Mouse (Mus musculus) liver, embryonic 13.5 days (tissue): ENCODE measurements around the gene Spata13. TPM values are rescaled to one million over a fixed set of nuclear protein-coding genes. Genes with fewer than 3 reads are reported as not detected.

Experiments used
- ATAC-seq: fragments of 200-750 bp; cut with Nextera tagmentation; 2 replicates; pipeline ENCODE4 v1.8.0; 2017; ENCODE audit warnings: low read depth, mild to moderate bottlenecking, moderate number of reproducible peaks, moderate library complexity
- DNase-seq: peaks from one replicate; pipeline ENCODE4 v3.0.0; 2022
- H3K27ac ChIP-seq: fragments of 300-500 bp; sonication (generic); 2 replicates; pipeline ENCODE4 v1.5.1; 2015; ENCODE audit warnings: moderate library complexity, mild to moderate bottlenecking, inconsistent platforms
- H3K27me3 ChIP-seq: fragments of 300-500 bp; sonication (generic); 2 replicates; pipeline ENCODE4 v1.6.1; 2015; ENCODE audit warnings: mild to moderate bottlenecking, inconsistent platforms
- H3K36me3 ChIP-seq: fragments of 300-500 bp; sonication (generic); 2 replicates; pipeline ENCODE4 v1.6.1; 2015; ENCODE audit warnings: mild to moderate bottlenecking, inconsistent platforms
- H3K4me1 ChIP-seq: fragments of 300-500 bp; sonication (generic); replicated peaks from 2 replicates; pipeline ENCODE4 v1.6.1; 2015; ENCODE audit warnings: inconsistent platforms
- H3K4me2 ChIP-seq: fragments of 300-500 bp; sonication (generic); 2 replicates; pipeline ENCODE4 v1.6.1; 2015; ENCODE audit warnings: inconsistent platforms, mild to moderate bottlenecking, moderate library complexity
- H3K4me3 ChIP-seq: fragments of 300-500 bp; sonication (generic); replicated peaks from 2 replicates; pipeline ENCODE4 v1.5.1; 2015; ENCODE audit warnings: mild to moderate bottlenecking, inconsistent platforms
- H3K9ac ChIP-seq: fragments of 300-500 bp; sonication (generic); 2 replicates; pipeline ENCODE4 v1.6.1; 2015; ENCODE audit warnings: mild to moderate bottlenecking, inconsistent platforms
- H3K9me3 ChIP-seq: fragments of 300-500 bp; sonication (generic); replicated peaks from 2 replicates; pipeline ENCODE4 v1.6.1; 2016; ENCODE audit warnings: inconsistent platforms
- WGBS: fragments of 180-500 bp; shearing (Covaris S2); methylation state at CpG from one replicate; pipeline ENCODE4 v1.1.7; 2015; ENCODE audit not compliant: insufficient replicate concordance; 5-methylcytosine and 5-hydroxymethylcytosine counted together
- polyA plus RNA-seq: library from polyadenylated mRNA; unstranded; fragments of >200 nt; fragmentation: Nextera tagmentation; extraction: Ambion mirVana; gene quantifications from 2 replicates; pipeline ENCODE4 v1.2.1, GENCODE M21; 2015

Spata13 gene
- polyA plus RNA-seq, 1 experiment from 2014 or later: 17.2 TPM

DNA sequence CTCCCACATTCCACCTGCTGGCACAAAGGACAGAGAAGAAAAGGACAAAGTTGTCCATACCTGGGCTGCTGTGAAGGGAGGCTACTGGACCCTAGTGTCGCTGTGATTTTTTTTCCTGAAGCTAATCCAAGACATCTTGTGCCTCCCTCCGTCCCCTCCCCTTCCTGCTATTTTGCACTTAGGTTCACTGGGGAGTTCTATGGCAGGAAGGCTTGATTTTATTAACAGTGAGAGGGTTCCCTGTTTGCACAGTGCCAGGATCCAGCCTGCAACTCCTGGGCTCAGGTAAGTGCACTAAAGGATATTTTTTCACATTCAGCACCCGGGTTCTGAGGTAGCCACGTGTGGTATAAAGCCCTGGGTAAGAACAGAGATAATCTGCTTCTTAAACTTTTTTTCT lies 134.1 kb downstream of the Spata13 start, which contains the start of gene C1qtnf9:
Gene C1qtnf9 (plus strand): TSS at position 251 of the 400 bp plus-strand sequence.
- no peak for DNase-seq
- H3K36me3 ChIP-seq: no peaks in the 10 kb centered on the region
- H3K9me3 ChIP-seq: no peaks in the 10 kb centered on the region
- H3K27ac ChIP-seq: no peak within 1 kb of the TSS
- H3K4me3 ChIP-seq: no peak within 1 kb of the TSS
- H3K4me2 ChIP-seq: no peak within 1 kb of the TSS
- ATAC-seq: no peak
- WGBS: 45% methylated on average over 4 of the region's 4 CpGs
- H3K4me1 ChIP-seq: peaks cover 5% of the 10 kb centered on the region; the same call in 1 of the 2 replicates
- no peaks in the 10 kb centered on the region for H3K27me3 ChIP-seq
- no peak within 1 kb of the TSS for H3K9ac ChIP-seq

DNA sequence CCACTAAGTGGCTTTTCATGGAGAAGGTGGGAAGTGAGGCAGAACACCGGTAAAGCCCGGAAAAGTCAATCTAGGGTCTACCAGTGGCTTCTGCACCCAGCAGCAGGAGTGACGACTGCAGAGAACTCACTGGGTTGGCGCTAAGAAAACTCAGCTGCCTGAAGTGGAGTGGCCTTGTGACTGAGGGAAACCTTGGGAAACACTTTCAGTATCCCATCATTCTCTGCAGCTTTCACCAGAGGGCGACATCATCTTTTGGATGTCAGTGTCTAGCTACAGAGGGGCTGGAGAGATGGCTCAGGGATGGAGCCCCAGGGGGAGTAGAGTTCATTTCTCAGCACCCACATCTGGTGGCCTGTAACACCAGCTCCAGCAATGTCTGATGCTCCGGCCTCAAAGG lies 135.5 kb downstream of the Spata13 start:
- DNase-seq (no peak), ATAC-seq (no peak)
- Histone ChIP-seq H3K27ac (no peak overlapping the region), H3K9ac (no peak overlapping the region), H3K27me3 (no peaks in the 10 kb centered on the region), H3K4me2 (no peak overlapping the region), H3K4me1 (peaks cover 5% of the 10 kb centered on the region; the same call in 1 of the 2 replicates), H3K36me3 (no peaks in the 10 kb centered on the region), H3K4me3 (no peak overlapping the region), H3K9me3 (no peaks in the 10 kb centered on the region)
- WGBS: 53% methylated on average over 6 of the region's 6 CpGs

DNA sequence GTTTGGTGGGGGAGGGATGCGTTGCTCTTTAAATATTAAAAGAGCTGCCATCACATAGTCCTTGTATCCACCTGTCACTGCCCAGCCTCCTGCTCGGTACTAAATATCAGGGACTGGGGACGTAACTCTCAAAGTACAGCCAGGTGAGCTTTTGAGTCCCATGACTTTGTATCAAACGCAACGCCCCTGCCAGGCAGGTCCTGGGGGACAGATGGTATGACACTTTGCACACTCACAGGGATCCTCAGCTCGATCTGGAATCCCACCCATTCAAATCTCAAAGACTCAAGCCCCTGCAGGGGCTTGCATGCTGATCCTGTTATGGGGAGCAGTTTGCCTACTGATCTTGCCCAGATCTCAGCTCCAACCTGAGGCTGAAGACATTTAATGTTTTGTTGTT lies 136.8 kb downstream of the Spata13 start:
- Histone ChIP-seq H3K27me3 (no peaks in the 10 kb centered on the region), H3K4me1 (no peaks in the 10 kb centered on the region; the same call in 1 of the 2 replicates), H3K4me2 (no peak overlapping the region), H3K9me3 (no peaks in the 10 kb centered on the region), H3K4me3 (no peak overlapping the region), H3K36me3 (no peaks in the 10 kb centered on the region), H3K27ac (no peak overlapping the region), H3K9ac (no peak overlapping the region)
- no peak for ATAC-seq
- 68% methylated on average over 6 of the region's 6 CpGs for WGBS
- DNase-seq: no peak

DNA sequence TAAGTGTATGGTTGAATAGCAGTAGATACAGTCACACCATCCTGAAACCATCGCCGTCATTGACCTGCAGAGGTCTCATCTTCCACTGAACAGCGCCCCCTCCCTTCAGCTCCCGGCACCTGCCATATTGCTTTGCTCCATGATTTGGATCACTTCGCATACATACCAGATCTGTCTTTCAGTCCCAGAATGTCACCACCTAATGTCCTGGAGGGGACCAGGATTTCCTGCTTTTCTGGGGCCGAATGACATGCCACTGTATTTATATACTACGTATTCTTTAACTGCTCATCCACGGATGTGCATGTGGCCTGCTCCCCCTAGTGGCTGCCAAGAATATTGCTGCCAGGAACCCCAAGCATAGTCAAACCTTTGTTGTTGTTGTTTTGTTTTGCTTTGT lies 137.3 kb downstream of the Spata13 start:
- DNase-seq (peak; percentile 50), ATAC-seq (no peak)
- Histone ChIP-seq H3K9ac (peak overlapping the region; percentile 26; the same call in 1 of the 2 replicates), H3K27me3 (no peaks in the 10 kb centered on the region), H3K36me3 (no peaks in the 10 kb centered on the region), H3K27ac (no peak overlapping the region), H3K4me2 (peak overlapping the region; percentile 58), H3K4me3 (peak overlapping the region; percentile 42), H3K4me1 (no peaks in the 10 kb centered on the region; the same call in 1 of the 2 replicates), H3K9me3 (no peaks in the 10 kb centered on the region)
- WGBS: 1% methylated on average over 8 of the region's 8 CpGs

DNA sequence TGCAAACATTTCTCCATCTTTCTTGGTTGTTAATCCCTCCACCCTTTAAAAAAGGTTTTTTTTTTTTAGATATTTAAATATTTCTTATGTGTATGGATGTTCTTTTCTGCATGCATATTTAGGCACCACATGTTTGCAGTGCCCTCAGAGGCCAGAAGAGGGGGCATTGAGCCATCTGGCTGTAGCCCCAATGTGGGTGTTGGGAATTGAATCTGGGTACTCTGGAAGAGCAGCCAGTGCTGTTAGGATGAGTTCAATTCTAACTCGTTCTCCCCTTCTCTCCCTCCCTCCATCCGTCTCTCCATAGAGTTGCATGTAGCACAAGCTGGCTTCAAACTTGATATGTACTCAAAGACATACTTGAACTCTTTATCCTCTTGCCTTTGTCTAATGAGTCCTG lies 139.7 kb downstream of the Spata13 start:
- H3K9ac ChIP-seq: no peak overlapping the region
- no peaks in the 10 kb centered on the region for H3K9me3 ChIP-seq
- no peak for DNase-seq
- peaks cover 8% of the 10 kb centered on the region for H3K4me1 ChIP-seq
- 67% methylated on average over 2 of the region's 2 CpGs for WGBS
- H3K27ac ChIP-seq: no peak overlapping the region
- no peak overlapping the region for H3K4me2 ChIP-seq
- no peak for ATAC-seq
- no peaks in the 10 kb centered on the region for H3K36me3 ChIP-seq
- H3K27me3 ChIP-seq: no peaks in the 10 kb centered on the region
- H3K4me3 ChIP-seq: no peak overlapping the region

DNA sequence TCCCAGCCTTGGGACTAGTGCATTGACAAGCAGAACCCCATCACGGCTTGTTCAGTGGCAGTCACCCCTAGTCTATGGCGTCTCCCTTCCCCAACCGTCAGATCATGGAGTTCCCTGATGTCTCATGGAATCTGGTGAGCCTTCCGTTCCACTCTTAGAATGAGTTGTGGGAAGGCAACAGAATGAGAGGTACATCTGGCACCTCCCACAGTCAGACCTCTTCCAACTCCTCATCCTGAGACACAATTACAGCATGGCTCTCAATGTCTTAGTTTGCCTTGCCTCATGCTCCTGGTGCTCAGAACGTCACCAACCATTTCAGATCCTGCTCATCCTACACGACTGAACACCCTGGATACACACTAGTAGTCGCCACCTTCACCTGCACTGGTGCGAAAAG lies 142.7 kb downstream of the Spata13 start:
- no peak overlapping the region for H3K9ac ChIP-seq
- DNase-seq (no peak), ATAC-seq (no peak)
- no peak overlapping the region for H3K4me3 ChIP-seq
- H3K27me3 ChIP-seq: no peaks in the 10 kb centered on the region
- no peak overlapping the region for H3K27ac ChIP-seq
- WGBS: 76% methylated on average over 8 of the region's 8 CpGs
- H3K4me2 ChIP-seq: no peak overlapping the region
- H3K4me1 ChIP-seq: peaks cover 8% of the 10 kb centered on the region
- H3K36me3 ChIP-seq: no peaks in the 10 kb centered on the region
- H3K9me3 ChIP-seq: no peaks in the 10 kb centered on the region

DNA sequence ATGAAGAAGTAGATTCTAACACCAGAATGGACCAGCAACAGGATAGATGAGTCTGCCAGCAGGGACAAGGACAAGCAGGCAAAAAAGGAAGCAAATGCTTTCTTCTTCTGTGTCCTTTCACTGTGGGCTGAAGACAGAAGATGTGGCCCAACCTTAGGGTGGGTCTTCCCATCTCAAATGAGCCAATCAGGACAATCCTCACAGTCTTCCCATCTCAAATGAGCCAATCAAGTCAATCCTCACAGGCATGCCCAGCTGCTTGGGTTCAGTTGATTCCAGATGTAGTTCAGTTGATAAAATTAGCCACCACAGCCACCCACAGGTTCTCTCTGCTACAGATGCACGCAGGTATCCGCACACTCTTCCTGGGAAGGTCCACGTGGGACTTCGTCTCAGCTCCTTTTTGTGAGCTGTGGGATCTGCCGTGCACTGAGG lies 143.7 kb downstream of the Spata13 start:
- H3K4me2 ChIP-seq: no peak overlapping the region
- WGBS: 70% methylated on average over 5 of the region's 5 CpGs
- ATAC-seq: peak; percentile 71
- no peaks in the 10 kb centered on the region for H3K9me3 ChIP-seq
- no peaks in the 10 kb centered on the region for H3K36me3 ChIP-seq
- peaks cover 8% of the 10 kb centered on the region for H3K4me1 ChIP-seq
- no peak for DNase-seq
- H3K27me3 ChIP-seq: no peaks in the 10 kb centered on the region
- H3K9ac ChIP-seq: no peak overlapping the region
- H3K4me3 ChIP-seq: no peak overlapping the region
- H3K27ac ChIP-seq: no peak overlapping the region

DNA sequence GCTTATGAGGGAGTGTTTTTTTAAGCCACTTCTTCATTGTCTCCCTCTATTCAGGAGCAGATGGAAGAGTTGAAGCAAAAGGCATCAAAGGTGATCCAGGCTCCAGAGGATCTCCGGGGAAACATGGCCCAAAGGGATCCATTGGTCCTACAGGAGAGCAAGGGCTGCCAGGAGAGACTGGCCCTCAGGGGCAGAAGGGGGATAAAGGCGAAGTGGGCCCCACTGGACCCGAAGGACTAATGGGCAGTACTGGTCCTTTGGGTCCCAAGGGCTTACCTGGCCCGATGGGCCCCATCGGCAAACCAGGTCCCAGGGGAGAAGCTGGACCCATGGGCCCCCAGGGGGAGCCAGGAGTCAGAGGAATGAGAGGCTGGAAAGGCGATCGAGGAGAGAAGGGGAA lies 145.4 kb downstream of the Spata13 start:
- Histone ChIP-seq H3K27ac (no peak overlapping the region), H3K4me2 (no peak overlapping the region), H3K9ac (no peak overlapping the region), H3K27me3 (0 out of 2 replicates have a peak, but pooled peaks cover 4% of the 10 kb centered on the region), H3K4me1 (peaks cover 15% of the 10 kb centered on the region), H3K36me3 (no peaks in the 10 kb centered on the region), H3K9me3 (no peaks in the 10 kb centered on the region), H3K4me3 (no peak overlapping the region)
- 73% methylated on average over 7 of the region's 7 CpGs for WGBS
- no peak for ATAC-seq
- no peak for DNase-seq

DNA sequence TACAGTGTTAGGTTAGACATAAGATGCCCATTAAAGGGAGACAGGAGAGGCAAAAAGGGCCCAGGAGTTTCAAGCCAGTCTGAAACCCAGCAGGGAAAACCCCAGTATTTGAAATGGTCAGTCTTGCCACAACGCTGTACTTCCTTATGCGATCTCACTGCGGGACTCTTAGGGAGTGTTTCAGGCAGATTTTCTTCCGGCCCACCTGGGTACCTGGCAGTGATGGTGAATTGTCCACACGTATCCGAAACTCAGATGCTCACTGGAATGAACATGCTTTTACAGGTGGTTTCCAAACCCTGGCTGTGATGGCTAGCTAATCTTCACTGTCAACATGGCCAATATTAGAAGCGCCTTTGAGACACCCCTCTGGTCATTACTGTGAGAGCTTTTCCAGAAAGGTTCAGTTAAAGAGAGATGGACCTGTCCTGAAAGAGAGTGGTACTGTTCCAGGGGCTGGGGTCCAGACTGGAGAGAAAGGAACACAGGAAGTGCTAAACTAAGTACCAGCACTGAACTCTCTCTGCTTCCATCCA lies 148.4 kb downstream of the Spata13 start:
- H3K4me3 ChIP-seq: no peak overlapping the region
- WGBS: 38% methylated on average over 7 of the region's 7 CpGs
- H3K36me3 ChIP-seq: no peaks in the 10 kb centered on the region
- peaks cover 23% of the 10 kb centered on the region for H3K4me1 ChIP-seq
- no peak overlapping the region for H3K4me2 ChIP-seq
- H3K9ac ChIP-seq: no peak overlapping the region
- H3K27me3 ChIP-seq: 0 out of 2 replicates have a peak, but pooled peaks cover 4% of the 10 kb centered on the region
- H3K27ac ChIP-seq: no peak overlapping the region
- DNase-seq (no peak), ATAC-seq (no peak)
- H3K9me3 ChIP-seq: no peaks in the 10 kb centered on the region

DNA sequence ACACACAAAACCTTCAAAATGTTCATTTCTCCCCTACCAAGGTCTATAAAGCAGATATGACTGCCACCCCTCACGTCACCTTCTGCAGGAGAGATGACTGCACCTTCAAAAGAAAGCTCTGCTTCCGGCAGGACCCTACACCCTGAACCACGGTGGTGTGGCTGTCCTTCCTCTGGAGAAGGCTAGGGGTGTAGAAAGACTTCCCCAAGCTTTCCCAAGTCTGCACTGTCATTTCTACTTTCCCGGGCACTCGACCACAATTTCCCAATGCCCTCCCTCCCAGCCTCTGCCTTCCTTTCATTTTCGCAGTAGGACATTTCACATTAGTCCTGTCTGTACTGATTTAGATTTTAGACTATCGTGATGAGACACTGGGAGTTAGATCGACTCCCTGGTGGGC lies 149.4 kb downstream of the Spata13 start:
- peak overlapping the region; percentile 3; the same call in 1 of the 2 replicates for H3K4me2 ChIP-seq

DNA sequence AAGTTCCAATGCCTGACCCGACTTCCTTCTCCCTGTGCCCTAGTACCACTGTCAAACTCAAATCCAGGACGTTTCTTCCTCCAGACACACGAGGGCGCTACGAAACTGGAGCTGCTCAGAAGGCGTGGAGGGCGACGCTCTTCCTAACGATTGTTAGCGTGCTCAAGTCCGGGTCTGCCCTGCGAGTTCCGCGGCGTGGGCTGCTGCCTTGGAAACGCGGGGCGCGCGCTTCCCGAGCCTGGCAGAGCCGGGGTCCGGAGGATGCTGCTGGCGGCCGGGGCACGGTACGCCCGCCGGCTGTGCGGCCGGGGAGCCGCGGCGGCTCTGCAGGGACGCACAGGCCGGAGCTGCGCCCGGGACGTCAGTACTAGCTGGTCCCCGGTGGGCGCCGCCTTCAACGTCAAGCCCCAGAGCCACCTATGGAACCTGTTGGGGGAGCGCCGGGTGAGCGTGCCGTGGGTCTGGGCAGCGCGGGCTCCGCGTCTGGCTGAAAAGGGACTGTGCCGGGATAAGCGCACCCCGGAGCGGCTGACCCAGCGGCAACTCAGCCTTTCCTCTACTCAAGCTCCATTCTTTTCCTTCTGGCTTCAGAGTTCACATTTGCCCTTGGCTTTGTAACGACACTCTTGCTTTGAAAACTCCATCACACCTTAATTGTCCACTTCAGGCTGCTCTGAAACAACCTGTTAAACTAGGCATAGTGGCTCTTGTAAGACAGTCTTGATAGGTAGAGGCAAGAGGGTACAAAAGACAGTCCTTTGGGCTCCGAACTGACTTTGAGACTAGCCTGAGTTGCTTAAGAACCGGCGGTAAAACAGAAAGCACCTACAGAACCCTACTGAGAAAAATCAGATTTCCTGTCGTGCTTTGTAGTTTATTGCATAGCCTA lies 150.9 kb downstream of the Spata13 start, which contains the start of gene Mipep:
Gene Mipep (plus strand): TSS at position 147 of the 889 bp plus-strand sequence.
- peak within 1 kb of the TSS; percentile 82 for H3K9ac ChIP-seq
- H3K36me3 ChIP-seq: no peaks in the 10 kb centered on the region
- H3K27ac ChIP-seq: peak within 1 kb of the TSS; percentile 19; the same call in 1 of the 2 replicates
- peak within 1 kb of the TSS; percentile 80 for H3K4me2 ChIP-seq
- H3K9me3 ChIP-seq: no peaks in the 10 kb centered on the region
- 0 out of 2 replicates have a peak, but pooled peaks cover 4% of the 10 kb centered on the region for H3K27me3 ChIP-seq
- peak within 1 kb of the TSS; percentile 84 for H3K4me3 ChIP-seq
- ATAC-seq (peak; percentile 85), DNase-seq (peak; percentile 75)
- H3K4me1 ChIP-seq: peaks cover 16% of the 10 kb centered on the region
- WGBS: 1% methylated on average over 60 of the region's 61 CpGs

More for the DNA sequence above, 149.4 kb downstream of the Spata13 start:
- H3K27ac ChIP-seq: no peak overlapping the region
- DNase-seq (no peak), ATAC-seq (no peak)
- WGBS: 21% methylated on average over 8 of the region's 8 CpGs
- 0 out of 2 replicates have a peak, but pooled peaks cover 4% of the 10 kb centered on the region for H3K27me3 ChIP-seq
- peaks cover 16% of the 10 kb centered on the region for H3K4me1 ChIP-seq
- no peak overlapping the region for H3K9ac ChIP-seq
- H3K9me3 ChIP-seq: no peaks in the 10 kb centered on the region
- 0 out of 2 replicates have a peak overlapping the region, but pooled peaks have one; percentile 1 for H3K4me3 ChIP-seq
- H3K36me3 ChIP-seq: no peaks in the 10 kb centered on the region
